Mouse (Mus musculus): ENCODE results near the gene Myo15b.

- TF ChIP-seq CTCF (IDR thresholded peaks at IDR 0.05) (no peak), POLR2A (IDR thresholded peaks at IDR 0.05; ENCODE audit: insufficient read depth, low read depth, low read length) (no peak)
These were observed 14.3 kb upstream of the Myo15b start for GRCm38 (mm10) chr11:115843891-115844239.
